Mouse (Mus musculus): ENCODE measurements at regions not wholly inside any gene's neighbourhood (a gene's known extent, or its start where the extent isn't known, plus 50 kb on each side); places are given as distances from the start of the nearest gene placed in this dataset.

- DNase-seq (ENCODE audit: low read depth, low spot score) = no peak
Measured at GRCm38 (mm10) chr13:47748906-47749305, 512.1 kb upstream of the Id4 start.

GRCm38 (mm10) chr13:47751033-47751432 is 510.0 kb upstream of the Id4 start:
- DNase-seq (ENCODE audit: low read depth, low spot score) = no peak

- no peak for DNase-seq (ENCODE audit: low read depth, low spot score)
Measured at GRCm38 (mm10) chr13:47764802-47765597, 496.0 kb upstream of the Id4 start.

GRCm38 (mm10) chr13:47768963-47769527 is 492.0 kb upstream of the Id4 start:
- no peak for DNase-seq (ENCODE audit: low read depth, low spot score)

- no peak for DNase-seq (ENCODE audit: low read depth, low spot score)
Measured at GRCm38 (mm10) chr13:47777206-47778099, 483.6 kb upstream of the Id4 start.

- no peak for DNase-seq (ENCODE audit: low read depth, low spot score)
Measured at GRCm38 (mm10) chr13:47778218-47779009, 482.6 kb upstream of the Id4 start.

GRCm38 (mm10) chr13:47784406-47784805 is 476.6 kb upstream of the Id4 start:
- DNase-seq (ENCODE audit: low read depth, low spot score) = no peak

- no peak for DNase-seq (ENCODE audit: low read depth, low spot score)
Measured at GRCm38 (mm10) chr13:47797859-47798258, 463.2 kb upstream of the Id4 start.

GRCm38 (mm10) chr13:47811711-47812415 is 449.2 kb upstream of the Id4 start:
- DNase-seq (ENCODE audit: low read depth, low spot score) = no peak

GRCm38 (mm10) chr13:47818924-47819564 is 442.0 kb upstream of the Id4 start:
- DNase-seq (ENCODE audit: low read depth, low spot score) = no peak

GRCm38 (mm10) chr13:47836491-47836890 is 424.5 kb upstream of the Id4 start:
- no peak for DNase-seq (ENCODE audit: low read depth, low spot score)

GRCm38 (mm10) chr13:47842418-47842817 is 418.6 kb upstream of the Id4 start:
- DNase-seq (ENCODE audit: low read depth, low spot score) = no peak

- DNase-seq (ENCODE audit: low read depth, low spot score) = no peak
Measured at GRCm38 (mm10) chr13:47843011-47843410, 418.0 kb upstream of the Id4 start.

- DNase-seq (ENCODE audit: low read depth, low spot score) = no peak
Measured at GRCm38 (mm10) chr13:47843541-47844267, 417.3 kb upstream of the Id4 start.

- no peak for DNase-seq (ENCODE audit: low read depth, low spot score)
Measured at GRCm38 (mm10) chr13:47846713-47847112, 414.3 kb upstream of the Id4 start.

- no peak for DNase-seq (ENCODE audit: low read depth, low spot score)
Measured at GRCm38 (mm10) chr13:47848371-47849188, 412.4 kb upstream of the Id4 start.

- DNase-seq (ENCODE audit: low read depth, low spot score) = no peak
Measured at GRCm38 (mm10) chr13:47855422-47856108, 405.5 kb upstream of the Id4 start.

GRCm38 (mm10) chr13:47858946-47859345 is 402.1 kb upstream of the Id4 start:
- DNase-seq (ENCODE audit: low read depth, low spot score) = no peak

All from retina, postnatal 7 days (tissue).